Mouse (Mus musculus) hindbrain, embryonic 15.5 days (tissue): ENCODE results near the gene Tead1. TPM values are rescaled to one million over a fixed set of nuclear protein-coding genes. Genes with fewer than 3 reads are reported as not detected.

Source experiments
- ATAC-seq: fragments of 200-750 bp; cut with Nextera tagmentation; 2 replicates; pipeline ENCODE4 v1.8.0; 2017; ENCODE audit warnings: low read depth, moderate number of reproducible peaks, moderate TSS enrichment; ENCODE audit not compliant: low FRiP score
- H3K27ac ChIP-seq: fragments of 300-500 bp; sonication (generic); replicated peaks from 2 replicates; pipeline ENCODE4 v1.5.1; 2015; ENCODE audit warnings: mild to moderate bottlenecking, inconsistent platforms
- H3K27me3 ChIP-seq: fragments of 300-500 bp; sonication (generic); 2 replicates; pipeline ENCODE4 v1.6.1; 2015; ENCODE audit warnings: control low read depth, inconsistent platforms
- H3K36me3 ChIP-seq: fragments of 300-500 bp; sonication (generic); 2 replicates; pipeline ENCODE4 v1.6.1; 2015; ENCODE audit warnings: control low read depth, inconsistent platforms
- H3K4me1 ChIP-seq: fragments of 300-500 bp; sonication (generic); replicated peaks from 2 replicates; pipeline ENCODE4 v1.6.1; 2015; ENCODE audit warnings: control low read depth, inconsistent platforms
- H3K4me2 ChIP-seq: fragments of 300-500 bp; sonication (generic); 2 replicates; pipeline ENCODE4 v1.6.1; 2015; ENCODE audit warnings: moderate library complexity, mild to moderate bottlenecking, inconsistent platforms
- H3K4me3 ChIP-seq: fragments of 300-500 bp; sonication (generic); 2 replicates; pipeline ENCODE4 v1.5.1; 2015; ENCODE audit warnings: mild to moderate bottlenecking, inconsistent platforms
- H3K9ac ChIP-seq: fragments of 300-500 bp; sonication (generic); 2 replicates; pipeline ENCODE4 v1.6.1; 2015; ENCODE audit warnings: inconsistent platforms
- H3K9me3 ChIP-seq: fragments of 300-500 bp; sonication (generic); 2 replicates; pipeline ENCODE4 v1.6.1; 2016; ENCODE audit warnings: control low read depth, inconsistent platforms
- WGBS: fragments of 180-500 bp; shearing (Covaris S2); methylation state at CpG from one replicate; pipeline ENCODE4 v1.1.7; 2015; 5-methylcytosine and 5-hydroxymethylcytosine counted together
- polyA plus RNA-seq: library from polyadenylated mRNA; unstranded; fragments of >200 nt; fragmentation: Nextera tagmentation; extraction: Ambion mirVana; gene quantifications from 2 replicates; pipeline ENCODE4 v1.2.1, GENCODE M21; 2015

Gene Tead1
- polyA plus RNA-seq, 1 experiment from 2014 or later, result 15.3 TPM

DNA sequence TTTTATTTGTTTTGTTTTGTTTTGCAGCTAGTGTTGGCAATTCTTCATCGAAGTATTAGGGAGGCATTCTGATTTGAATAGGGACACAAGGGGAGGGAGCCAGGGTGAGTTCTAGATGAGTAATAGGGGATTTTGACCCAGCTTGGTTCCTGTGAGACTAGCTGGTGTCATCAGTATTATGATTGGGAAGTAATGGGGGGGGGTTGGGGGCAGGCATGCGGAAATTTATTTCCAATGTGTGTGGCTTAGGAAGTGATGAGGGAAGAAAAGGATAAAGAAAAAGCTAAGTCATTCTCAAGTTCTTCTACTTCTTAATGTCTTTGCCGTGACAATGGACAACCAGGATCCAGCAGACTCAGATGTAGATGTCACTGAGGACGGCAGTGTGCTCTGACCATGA, 85.8 kb downstream of the Tead1 start:
- peaks cover 38% of the 10 kb centered on the region for H3K4me1 ChIP-seq
- H3K36me3 ChIP-seq, result no peaks in the 10 kb centered on the region
- no peak overlapping the region for H3K4me2 ChIP-seq
- no peak for ATAC-seq
- H3K27me3 ChIP-seq, result no peaks in the 10 kb centered on the region
- no peaks in the 10 kb centered on the region for H3K9me3 ChIP-seq
- H3K27ac ChIP-seq, result no peak overlapping the region
- 86% methylated on average over 4 of the region's 4 CpGs for WGBS
- no peak overlapping the region for H3K4me3 ChIP-seq
- H3K9ac ChIP-seq, result no peak overlapping the region

DNA sequence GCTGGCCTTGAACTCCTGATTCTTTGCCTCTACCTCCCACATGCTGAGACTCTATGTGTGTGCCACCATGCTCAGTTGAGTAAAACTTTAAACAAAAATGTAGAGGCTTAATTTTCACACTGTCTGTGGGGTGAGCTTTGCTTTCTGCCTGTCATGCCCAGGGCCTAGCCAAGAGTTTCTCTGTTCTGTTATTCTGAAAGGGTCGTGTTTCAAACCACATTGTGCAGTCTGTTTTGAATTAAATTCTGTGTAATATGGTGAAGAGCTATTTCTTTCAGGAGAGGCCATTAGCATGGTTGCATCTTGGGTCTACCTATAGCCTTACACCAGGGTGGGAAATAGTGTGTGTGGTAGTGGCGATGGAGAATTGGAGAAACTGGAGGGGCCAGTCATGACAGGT, 90.7 kb downstream of the Tead1 start:
- WGBS, result 87% methylated on average over 2 of the region's 2 CpGs
- Histone ChIP-seq H3K27me3 (no peaks in the 10 kb centered on the region), H3K9ac (no peak overlapping the region), H3K4me1 (peaks cover 9% of the 10 kb centered on the region; the same call in 1 of the 2 replicates), H3K36me3 (no peaks in the 10 kb centered on the region), H3K9me3 (no peaks in the 10 kb centered on the region), H3K4me2 (no peak overlapping the region), H3K27ac (no peak overlapping the region), H3K4me3 (no peak overlapping the region)
- ATAC-seq, result no peak

DNA sequence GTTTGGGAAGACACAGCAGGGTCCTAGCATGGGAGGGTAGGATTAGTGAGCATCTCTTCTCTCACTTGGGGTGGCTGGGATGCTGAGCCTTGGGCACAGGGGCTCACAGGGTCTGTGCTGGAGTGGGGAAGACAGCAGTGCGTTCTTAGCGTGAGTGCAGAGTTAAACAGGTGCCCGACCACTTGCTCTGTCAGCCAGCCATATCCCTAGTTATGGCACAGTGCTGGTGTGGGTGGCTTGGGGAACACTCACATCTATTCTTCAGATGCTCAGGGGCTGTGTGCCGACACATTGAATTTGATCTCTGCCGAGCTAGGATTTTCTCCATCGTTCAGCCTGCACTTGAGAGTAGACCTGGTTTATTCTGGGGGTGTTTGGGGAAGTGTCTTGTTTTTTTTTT, 92.3 kb downstream of the Tead1 start:
- Histone ChIP-seq H3K27me3 (no peaks in the 10 kb centered on the region), H3K9me3 (no peaks in the 10 kb centered on the region), H3K27ac (no peak overlapping the region), H3K36me3 (no peaks in the 10 kb centered on the region), H3K4me2 (no peak overlapping the region), H3K4me1 (peaks cover 17% of the 10 kb centered on the region), H3K9ac (no peak overlapping the region), H3K4me3 (no peak overlapping the region)
- no peak for ATAC-seq
- 79% methylated on average over 6 of the region's 6 CpGs for WGBS

DNA sequence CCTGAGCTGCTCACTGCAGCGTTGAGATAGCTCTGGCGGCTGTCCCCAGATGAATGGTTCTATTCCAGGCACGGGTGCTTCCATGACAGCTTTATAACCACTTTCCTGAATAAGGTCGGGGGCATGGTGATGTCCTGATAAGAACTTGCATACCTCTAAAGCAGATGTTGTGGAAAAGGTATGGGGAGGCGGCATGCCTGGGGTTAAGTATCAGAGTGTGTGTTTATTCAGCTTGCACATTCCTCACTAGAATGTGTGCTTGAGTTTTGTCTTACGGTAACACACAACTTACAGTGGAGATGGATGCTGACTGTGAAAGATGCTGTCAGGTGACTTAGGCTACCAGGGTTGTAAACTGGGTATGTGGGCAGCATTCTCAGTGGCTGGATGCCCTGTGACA, 93.7 kb downstream of the Tead1 start:
- Histone ChIP-seq H3K9ac (no peak overlapping the region), H3K9me3 (no peaks in the 10 kb centered on the region), H3K4me2 (no peak overlapping the region), H3K36me3 (no peaks in the 10 kb centered on the region), H3K27me3 (no peaks in the 10 kb centered on the region), H3K4me1 (peaks cover 29% of the 10 kb centered on the region), H3K27ac (no peak overlapping the region), H3K4me3 (no peak overlapping the region)
- ATAC-seq, result no peak
- WGBS, result 68% methylated on average over 6 of the region's 6 CpGs

DNA sequence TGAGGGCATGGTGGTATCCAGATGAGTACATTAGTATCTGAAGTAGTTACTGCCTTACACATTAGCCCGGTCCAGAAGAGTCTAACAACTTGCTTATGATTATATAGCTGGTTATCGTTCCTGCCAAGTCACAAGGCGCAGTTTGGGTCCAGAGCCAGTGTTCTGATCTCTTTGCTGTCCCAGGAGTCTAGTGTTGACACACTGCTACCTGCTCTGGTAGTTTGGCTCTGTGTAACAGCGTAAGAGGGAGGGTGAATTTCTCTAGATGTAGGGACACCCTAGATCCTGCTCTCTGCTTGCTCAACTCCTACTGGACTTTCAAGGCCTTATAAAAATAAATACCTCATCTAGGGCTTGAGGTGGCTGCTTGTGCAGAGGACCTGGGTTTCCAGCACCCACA, 94.5 kb downstream of the Tead1 start:
- Histone ChIP-seq H3K4me1 (peaks cover 29% of the 10 kb centered on the region), H3K36me3 (no peaks in the 10 kb centered on the region), H3K9me3 (no peaks in the 10 kb centered on the region), H3K27ac (no peak overlapping the region), H3K27me3 (no peaks in the 10 kb centered on the region), H3K4me2 (no peak overlapping the region), H3K4me3 (no peak overlapping the region), H3K9ac (no peak overlapping the region)
- no peak for ATAC-seq
- WGBS, result 86% methylated on average over 4 of the region's 4 CpGs

DNA sequence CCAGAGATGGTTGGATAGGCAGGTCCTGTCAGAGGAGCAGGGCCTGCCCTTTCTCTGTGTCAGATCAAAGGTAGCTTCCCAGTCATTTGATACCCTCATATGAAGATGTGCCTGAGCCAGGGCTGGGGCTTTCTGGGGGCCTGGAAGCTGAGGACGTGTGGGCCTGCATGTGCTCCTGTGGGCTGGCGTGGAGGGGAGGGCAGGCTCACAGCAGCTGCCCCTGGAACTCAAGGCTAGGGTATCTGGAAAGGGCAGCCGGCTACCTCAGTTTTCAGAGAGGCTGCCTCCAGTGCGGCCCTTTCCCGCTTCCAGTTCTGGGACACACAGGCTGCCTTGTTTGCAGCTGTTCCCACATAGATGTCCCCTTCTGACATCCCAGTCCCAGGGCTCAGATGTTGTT, 96.7 kb downstream of the Tead1 start:
- Histone ChIP-seq H3K4me1 (peaks cover 36% of the 10 kb centered on the region), H3K4me3 (no peak overlapping the region), H3K27me3 (no peaks in the 10 kb centered on the region), H3K9ac (no peak overlapping the region), H3K9me3 (no peaks in the 10 kb centered on the region), H3K4me2 (no peak overlapping the region), H3K27ac (no peak overlapping the region), H3K36me3 (no peaks in the 10 kb centered on the region)
- WGBS, result 50% methylated on average over 5 of the region's 5 CpGs
- ATAC-seq, result no peak

DNA sequence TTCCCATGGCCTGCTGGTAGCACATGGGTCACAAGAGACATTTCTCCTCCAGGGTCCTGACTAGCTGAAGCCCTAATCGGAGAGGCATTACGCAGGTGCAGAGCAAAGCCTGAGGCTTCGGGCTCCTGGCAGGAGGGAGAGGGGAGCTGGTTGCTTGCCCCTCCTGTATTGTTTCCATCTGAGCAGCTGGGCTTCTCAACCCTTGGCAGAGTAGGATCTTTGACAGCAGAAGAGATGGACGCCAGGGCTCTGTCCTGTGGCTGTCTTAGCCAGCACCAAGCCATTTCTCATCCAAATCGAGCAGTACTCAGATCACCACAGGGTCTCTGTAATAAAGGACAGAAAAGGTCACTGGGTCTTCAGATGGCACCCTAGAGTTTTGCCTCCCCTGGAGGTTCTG, 97.6 kb downstream of the Tead1 start:
- H3K27ac ChIP-seq, result peak overlapping the region; percentile 30; the same call in 1 of the 2 replicates
- 46% methylated on average over 5 of the region's 5 CpGs for WGBS
- H3K9ac ChIP-seq, result no peak overlapping the region
- H3K4me1 ChIP-seq, result peaks cover 36% of the 10 kb centered on the region
- H3K27me3 ChIP-seq, result no peaks in the 10 kb centered on the region
- peak; percentile 24; the same call in 1 of the 2 replicates for ATAC-seq
- H3K9me3 ChIP-seq, result no peaks in the 10 kb centered on the region
- no peak overlapping the region for H3K4me3 ChIP-seq
- no peak overlapping the region for H3K4me2 ChIP-seq
- H3K36me3 ChIP-seq, result no peaks in the 10 kb centered on the region

DNA sequence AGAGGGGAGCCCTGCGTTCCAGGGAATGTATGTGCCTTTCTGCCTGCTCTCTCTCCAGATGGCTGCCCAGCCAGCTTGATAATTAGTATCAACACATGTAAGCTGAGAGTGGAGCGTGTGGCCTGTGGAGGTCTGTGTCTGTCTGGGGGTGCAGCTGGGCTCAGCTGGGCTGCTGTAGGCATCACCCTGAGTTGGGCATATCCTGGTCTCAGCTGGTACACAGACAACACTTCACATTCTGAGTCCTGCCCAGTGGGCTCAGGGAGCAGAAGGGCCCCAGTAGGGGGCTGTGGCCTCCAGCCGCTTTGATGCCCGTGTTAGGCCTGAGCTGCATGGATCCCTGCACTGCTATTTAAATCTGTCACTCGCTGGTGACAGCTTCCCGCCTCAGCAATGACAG, 100.5 kb downstream of the Tead1 start:
- Histone ChIP-seq H3K9ac (no peak overlapping the region), H3K27me3 (no peaks in the 10 kb centered on the region), H3K4me1 (peaks cover 30% of the 10 kb centered on the region), H3K4me3 (no peak overlapping the region), H3K9me3 (no peaks in the 10 kb centered on the region), H3K27ac (peak overlapping the region; percentile 28; the same call in 1 of the 2 replicates), H3K36me3 (no peaks in the 10 kb centered on the region), H3K4me2 (no peak overlapping the region)
- 17% methylated on average over 6 of the region's 6 CpGs for WGBS
- peak; percentile 72 for ATAC-seq

DNA sequence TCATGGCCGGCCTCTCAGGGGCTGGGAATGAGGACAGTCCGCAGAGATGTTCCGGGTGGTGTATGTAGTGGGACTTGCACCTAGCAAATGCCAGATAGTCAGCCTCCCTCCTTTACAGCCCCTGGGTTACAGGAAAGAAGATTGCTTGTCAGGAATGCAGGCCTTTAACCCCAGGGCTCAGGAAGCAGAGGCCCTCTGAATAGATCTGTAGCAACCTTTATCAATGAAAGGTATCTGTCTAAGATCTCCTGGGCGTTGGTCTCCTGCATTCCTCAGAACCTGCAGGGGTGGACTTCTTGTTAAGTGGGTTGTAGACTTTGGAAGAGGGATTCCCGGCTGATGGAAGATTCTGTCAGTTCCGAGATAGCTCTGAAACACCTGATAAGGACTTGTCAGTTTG, 101.8 kb downstream of the Tead1 start:
- H3K27ac ChIP-seq, result no peak overlapping the region
- no peak for ATAC-seq
- no peaks in the 10 kb centered on the region for H3K36me3 ChIP-seq
- H3K4me3 ChIP-seq, result no peak overlapping the region
- whole genome bisulfite sequencing, result 90% methylated on average over 6 of the region's 6 CpGs
- H3K4me2 ChIP-seq, result no peak overlapping the region
- no peaks in the 10 kb centered on the region for H3K9me3 ChIP-seq
- peaks cover 28% of the 10 kb centered on the region for H3K4me1 ChIP-seq
- H3K27me3 ChIP-seq, result no peaks in the 10 kb centered on the region
- H3K9ac ChIP-seq, result no peak overlapping the region

DNA sequence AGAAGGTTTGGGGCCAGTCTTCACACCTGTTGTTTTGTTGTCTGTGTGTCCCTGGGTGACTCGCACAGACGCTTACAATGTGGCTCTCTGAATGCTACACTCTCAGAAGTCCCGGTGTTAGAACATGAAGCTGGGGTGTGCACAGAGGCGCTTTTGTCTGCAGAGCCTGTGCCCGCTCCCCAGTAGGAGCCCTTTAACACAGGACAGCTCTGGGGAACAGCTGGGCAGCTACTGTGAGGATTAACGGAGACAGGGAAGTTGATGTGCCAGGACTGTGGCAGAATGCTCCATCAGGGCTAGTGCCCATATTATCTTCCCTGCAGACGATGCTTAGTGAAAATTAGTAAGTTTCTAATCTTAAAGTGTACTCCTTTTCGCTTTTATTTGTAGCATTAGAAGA, 102.9 kb downstream of the Tead1 start:
- H3K9me3 ChIP-seq, result no peaks in the 10 kb centered on the region
- no peaks in the 10 kb centered on the region for H3K36me3 ChIP-seq
- H3K27me3 ChIP-seq, result no peaks in the 10 kb centered on the region
- no peak overlapping the region for H3K4me3 ChIP-seq
- no peak overlapping the region for H3K27ac ChIP-seq
- no peak for ATAC-seq
- no peak overlapping the region for H3K9ac ChIP-seq
- WGBS, result 56% methylated on average over 8 of the region's 8 CpGs
- peaks cover 28% of the 10 kb centered on the region for H3K4me1 ChIP-seq
- no peak overlapping the region for H3K4me2 ChIP-seq

DNA sequence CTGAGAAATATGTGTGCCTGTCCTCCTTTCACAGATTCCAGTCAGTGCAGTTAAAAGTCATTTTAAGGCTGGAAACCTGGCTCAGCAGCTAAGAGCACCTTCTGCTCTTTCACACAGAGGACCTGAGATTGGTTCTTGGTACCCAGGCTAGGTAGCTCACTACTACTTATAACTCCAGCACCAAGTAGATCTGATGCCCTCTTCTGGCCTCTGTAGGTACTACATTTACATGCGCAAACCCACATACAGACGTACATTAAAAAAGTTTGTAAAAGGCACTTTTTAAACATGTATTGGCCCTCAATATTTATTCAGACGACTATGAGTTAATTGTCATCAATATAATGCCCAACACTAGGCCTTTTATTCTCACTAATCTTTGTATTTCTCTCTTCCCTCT, 105.2 kb downstream of the Tead1 start:
- Histone ChIP-seq H3K4me1 (peaks cover 44% of the 10 kb centered on the region), H3K36me3 (no peaks in the 10 kb centered on the region), H3K4me2 (no peak overlapping the region), H3K27me3 (no peaks in the 10 kb centered on the region), H3K9ac (no peak overlapping the region), H3K27ac (no peak overlapping the region), H3K4me3 (no peak overlapping the region), H3K9me3 (no peaks in the 10 kb centered on the region)
- no peak for ATAC-seq
- 94% methylated on average over 3 of the region's 3 CpGs for WGBS

DNA sequence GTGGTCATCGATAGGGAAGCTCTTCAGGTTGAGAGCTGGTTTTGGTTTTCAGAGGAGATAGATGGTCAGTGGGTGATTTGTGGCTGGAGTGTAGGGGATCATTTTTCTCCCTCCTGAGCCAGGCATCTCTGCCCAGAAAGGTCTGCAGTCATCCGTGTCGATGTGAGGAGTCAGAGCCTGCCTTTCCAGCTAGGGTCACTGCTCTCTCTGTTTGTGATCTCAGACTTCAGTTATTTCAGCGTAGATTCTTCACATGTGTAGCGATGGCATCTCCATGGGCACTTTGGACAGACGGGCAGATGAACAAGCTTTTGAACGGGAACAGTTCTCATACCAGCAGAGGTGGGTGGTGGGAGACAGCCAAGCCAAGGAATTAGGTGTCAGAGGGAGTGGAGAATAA, 106.2 kb downstream of the Tead1 start:
- Histone ChIP-seq H3K9ac (no peak overlapping the region), H3K27me3 (no peaks in the 10 kb centered on the region), H3K4me3 (no peak overlapping the region), H3K4me2 (no peak overlapping the region), H3K27ac (no peak overlapping the region), H3K9me3 (no peaks in the 10 kb centered on the region), H3K4me1 (peaks cover 35% of the 10 kb centered on the region), H3K36me3 (no peaks in the 10 kb centered on the region)
- 65% methylated on average over 7 of the region's 7 CpGs for whole genome bisulfite sequencing
- ATAC-seq, result no peak

DNA sequence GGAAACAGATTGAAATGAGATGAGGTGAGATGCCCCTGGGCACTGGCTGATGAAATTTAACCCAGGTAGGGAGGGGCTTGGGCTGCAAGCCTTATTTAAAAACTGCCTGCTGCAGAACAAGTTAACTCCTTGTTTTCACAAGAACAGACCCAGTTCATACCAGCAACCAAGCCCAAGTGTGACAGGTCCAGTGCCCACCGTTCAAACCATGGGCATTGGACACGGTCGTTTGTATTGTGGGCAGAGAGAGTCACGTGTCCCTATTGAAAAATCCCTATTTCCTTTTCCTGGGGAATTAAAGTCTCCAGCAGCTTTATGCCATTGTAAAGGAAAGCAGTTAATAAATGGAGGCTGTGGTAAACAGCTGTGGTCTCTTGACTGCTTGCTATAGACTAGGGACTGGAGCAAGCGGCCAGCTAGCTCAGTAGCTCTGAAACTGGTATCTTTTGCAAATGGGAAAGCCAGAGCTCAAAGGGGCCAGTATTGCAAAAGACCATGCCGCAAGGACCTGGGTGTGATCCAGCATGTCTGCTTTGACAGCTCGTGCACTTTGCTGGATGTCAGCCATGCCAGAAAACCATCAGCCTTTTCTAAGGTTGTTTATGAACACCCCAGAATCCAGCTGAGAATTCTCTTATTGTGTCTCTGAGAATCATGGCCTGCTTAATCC, 107.6 kb downstream of the Tead1 start:
- Histone ChIP-seq H3K9ac (no peak overlapping the region), H3K27ac (peak overlapping the region; percentile 82), H3K4me1 (peaks cover 35% of the 10 kb centered on the region), H3K4me3 (no peak overlapping the region), H3K9me3 (no peaks in the 10 kb centered on the region), H3K27me3 (no peaks in the 10 kb centered on the region), H3K4me2 (no peak overlapping the region), H3K36me3 (no peaks in the 10 kb centered on the region)
- ATAC-seq, result no peak
- WGBS, result 23% methylated on average over 7 of the region's 7 CpGs
